Mouse (Mus musculus) liver, embryonic 12.5 days (tissue): ENCODE measurements around the gene Lamc2. TPM values are rescaled to one million over a fixed set of nuclear protein-coding genes. Genes with fewer than 3 reads are reported as not detected.

Source experiments
- ATAC-seq: fragments of 200-750 bp; cut with Nextera tagmentation; 2 replicates; pipeline ENCODE4 v1.8.0; 2017; ENCODE audit warnings: moderate number of reproducible peaks, mild to moderate bottlenecking, moderate library complexity
- H3K27ac ChIP-seq: fragments of 300-500 bp; sonication (generic); 2 replicates; pipeline ENCODE4 v1.5.1; 2016; ENCODE audit warnings: mild to moderate bottlenecking
- H3K27me3 ChIP-seq: fragments of 300-500 bp; sonication (generic); replicated peaks from 2 replicates; pipeline ENCODE4 v1.6.1; 2016; ENCODE audit warnings: mild to moderate bottlenecking, moderate library complexity
- H3K36me3 ChIP-seq: fragments of 300-500 bp; sonication (generic); 2 replicates; pipeline ENCODE4 v1.6.1; 2016; ENCODE audit warnings: mild to moderate bottlenecking, moderate library complexity
- H3K4me1 ChIP-seq: fragments of 300-500 bp; sonication (generic); 2 replicates; pipeline ENCODE4 v1.6.1; 2016
- H3K4me2 ChIP-seq: fragments of 300-500 bp; sonication (generic); 2 replicates; pipeline ENCODE4 v1.6.1; 2016; ENCODE audit warnings: mild to moderate bottlenecking, moderate library complexity
- H3K4me3 ChIP-seq: fragments of 300-500 bp; sonication (generic); 2 replicates; pipeline ENCODE4 v1.5.1; 2016; ENCODE audit warnings: mild to moderate bottlenecking, moderate library complexity
- H3K9ac ChIP-seq: fragments of 300-500 bp; sonication (generic); 2 replicates; pipeline ENCODE4 v1.6.1; 2016; ENCODE audit warnings: mild to moderate bottlenecking, moderate library complexity
- H3K9me3 ChIP-seq: fragments of 300-500 bp; sonication (generic); replicated peaks from 2 replicates; pipeline ENCODE4 v1.6.1; 2016; ENCODE audit warnings: mild to moderate bottlenecking, moderate library complexity
- WGBS: fragments of 180-500 bp; shearing (Covaris S2); methylation state at CpG from one replicate; pipeline ENCODE4 v1.1.7; 2016; ENCODE audit not compliant: insufficient replicate concordance; 5-methylcytosine and 5-hydroxymethylcytosine counted together
- polyA plus RNA-seq: library from polyadenylated mRNA; unstranded; fragments of >200 nt; fragmentation: Nextera tagmentation; extraction: Ambion mirVana; gene quantifications from 2 replicates; pipeline ENCODE4 v1.2.1, GENCODE M21; 2016

Gene Lamc2
- 0.13 and 0.43 TPM in 2 replicates for polyA plus RNA-seq

GRCm38 (mm10) chr1:153185828-153186803, at the start of gene Lamc2:
Gene Lamc2 (minus strand): TSS chr1:153186447.
- peak within 1 kb of the TSS; percentile 59 for H3K4me2 ChIP-seq
- H3K4me3 ChIP-seq, result peak within 1 kb of the TSS; percentile 40
- no peaks in the 10 kb centered on the region for H3K9me3 ChIP-seq
- ATAC-seq, result no peak
- WGBS, result 4% methylated on average over 46 of the region's 46 CpGs
- H3K4me1 ChIP-seq, result 0 out of 2 replicates have a peak, but pooled peaks cover 3% of the 10 kb centered on the region
- H3K9ac ChIP-seq, result no peak within 1 kb of the TSS
- H3K27ac ChIP-seq, result no peak within 1 kb of the TSS
- no peaks in the 10 kb centered on the region for H3K36me3 ChIP-seq
- peaks cover 60% of the 10 kb centered on the region for H3K27me3 ChIP-seq

- peaks cover 46% of the 10 kb centered on the region for H3K36me3 ChIP-seq
- no peak overlapping the region for H3K4me3 ChIP-seq
- no peak for ATAC-seq
- WGBS, result 75% methylated on average over 4 of the region's 4 CpGs
- H3K4me1 ChIP-seq, result no peaks in the 10 kb centered on the region
- no peak overlapping the region for H3K9ac ChIP-seq
- no peak overlapping the region for H3K27ac ChIP-seq
- no peaks in the 10 kb centered on the region for H3K27me3 ChIP-seq
- H3K4me2 ChIP-seq, result no peak overlapping the region
- no peaks in the 10 kb centered on the region for H3K9me3 ChIP-seq
These were observed 49.3 kb upstream of the Lamc2 start for GRCm38 (mm10) chr1:153235576-153235975.

- Histone ChIP-seq H3K9ac (no peak overlapping the region), H3K36me3 (peaks cover 61% of the 10 kb centered on the region), H3K9me3 (no peaks in the 10 kb centered on the region), H3K4me3 (no peak overlapping the region), H3K4me1 (no peaks in the 10 kb centered on the region), H3K27ac (no peak overlapping the region), H3K27me3 (no peaks in the 10 kb centered on the region), H3K4me2 (no peak overlapping the region)
- 82% methylated on average over 9 of the region's 9 CpGs for WGBS
- ATAC-seq, result no peak
These were observed 45.4 kb upstream of the Lamc2 start for GRCm38 (mm10) chr1:153231681-153232080.

- Histone ChIP-seq H3K4me1 (no peaks in the 10 kb centered on the region), H3K36me3 (peaks cover 63% of the 10 kb centered on the region), H3K4me3 (no peak overlapping the region), H3K9ac (no peak overlapping the region), H3K4me2 (no peak overlapping the region), H3K27me3 (no peaks in the 10 kb centered on the region), H3K27ac (no peak overlapping the region), H3K9me3 (no peaks in the 10 kb centered on the region)
- WGBS, result 69% methylated on average over 4 of the region's 4 CpGs
- ATAC-seq, result no peak
These were observed 41.7 kb upstream of the Lamc2 start for GRCm38 (mm10) chr1:153227916-153228315.

DNA sequence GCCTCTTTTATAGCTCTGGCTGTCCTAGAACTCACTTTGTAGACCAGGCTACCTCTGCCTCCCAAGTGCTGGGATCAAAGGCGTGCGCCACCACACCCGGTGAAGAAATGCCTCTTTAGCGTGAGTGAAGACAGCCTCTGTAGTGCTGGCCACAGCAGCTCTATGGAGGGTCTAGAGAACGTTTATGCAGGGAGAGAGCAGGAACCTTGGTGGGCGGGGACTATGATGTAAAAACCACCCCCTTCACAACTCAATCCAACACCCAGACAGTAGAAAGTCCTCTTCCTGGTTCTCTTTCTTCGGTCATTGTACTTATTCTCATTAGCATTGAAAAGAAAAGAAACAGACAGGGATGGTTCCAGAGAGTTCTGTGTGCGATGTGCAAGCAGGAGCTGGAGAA, 40.8 kb upstream of the Lamc2 start:
- 76% methylated on average over 8 of the region's 8 CpGs for WGBS
- H3K4me3 ChIP-seq, result no peak overlapping the region
- H3K9me3 ChIP-seq, result no peaks in the 10 kb centered on the region
- no peaks in the 10 kb centered on the region for H3K4me1 ChIP-seq
- H3K27ac ChIP-seq, result no peak overlapping the region
- H3K9ac ChIP-seq, result no peak overlapping the region
- H3K4me2 ChIP-seq, result no peak overlapping the region
- no peaks in the 10 kb centered on the region for H3K27me3 ChIP-seq
- H3K36me3 ChIP-seq, result peaks cover 62% of the 10 kb centered on the region
- ATAC-seq, result no peak

DNA sequence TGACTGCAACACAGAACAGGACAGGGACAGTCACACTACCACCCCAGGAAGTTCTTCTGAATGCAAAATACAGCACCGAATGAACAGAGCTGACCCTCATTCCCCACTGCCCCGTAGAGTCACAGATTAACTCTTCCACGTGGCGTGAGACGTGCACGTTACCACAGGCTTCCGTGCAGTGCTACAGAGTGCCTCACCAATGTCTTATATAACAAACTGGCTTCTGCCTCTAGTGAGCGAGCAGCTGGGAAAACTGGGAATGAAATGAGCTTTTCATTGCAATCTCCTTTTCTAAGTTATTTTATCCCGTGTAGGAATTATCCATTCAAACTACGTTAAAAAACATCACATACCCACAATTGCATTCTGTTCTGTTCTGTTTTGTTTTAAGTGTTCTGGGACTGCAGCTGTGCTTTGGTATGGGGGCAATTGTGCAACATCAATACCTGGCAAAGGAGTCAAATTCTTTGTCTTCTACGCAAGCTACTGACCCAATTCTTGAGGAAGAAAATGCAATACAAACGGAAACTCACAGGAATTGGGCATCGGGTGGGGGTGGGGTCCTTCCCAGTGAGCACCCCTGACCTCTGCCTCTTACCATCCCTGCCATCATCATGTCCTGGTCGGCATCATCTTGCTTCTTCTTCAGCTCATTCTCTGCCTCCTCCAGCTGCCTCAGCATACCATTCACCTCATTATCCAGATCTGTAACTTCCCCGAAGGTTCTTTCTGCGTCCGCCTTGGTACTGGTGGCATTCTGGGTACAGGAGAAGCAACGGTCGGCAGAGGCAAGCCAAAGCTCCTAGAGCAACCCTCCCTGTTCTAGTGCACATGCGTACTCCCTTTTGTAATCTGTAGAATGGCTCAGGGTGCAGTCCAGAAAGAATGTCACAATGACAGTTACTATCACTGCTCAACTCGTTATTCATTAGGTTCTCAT, 39.8 kb upstream of the Lamc2 start:
- no peaks in the 10 kb centered on the region for H3K9me3 ChIP-seq
- H3K27me3 ChIP-seq, result no peaks in the 10 kb centered on the region
- H3K9ac ChIP-seq, result no peak overlapping the region
- WGBS, result 81% methylated on average over 21 of the region's 21 CpGs
- no peak overlapping the region for H3K4me3 ChIP-seq
- no peak for ATAC-seq
- no peak overlapping the region for H3K27ac ChIP-seq
- no peak overlapping the region for H3K4me2 ChIP-seq
- H3K4me1 ChIP-seq, result no peaks in the 10 kb centered on the region
- peaks cover 67% of the 10 kb centered on the region for H3K36me3 ChIP-seq

DNA sequence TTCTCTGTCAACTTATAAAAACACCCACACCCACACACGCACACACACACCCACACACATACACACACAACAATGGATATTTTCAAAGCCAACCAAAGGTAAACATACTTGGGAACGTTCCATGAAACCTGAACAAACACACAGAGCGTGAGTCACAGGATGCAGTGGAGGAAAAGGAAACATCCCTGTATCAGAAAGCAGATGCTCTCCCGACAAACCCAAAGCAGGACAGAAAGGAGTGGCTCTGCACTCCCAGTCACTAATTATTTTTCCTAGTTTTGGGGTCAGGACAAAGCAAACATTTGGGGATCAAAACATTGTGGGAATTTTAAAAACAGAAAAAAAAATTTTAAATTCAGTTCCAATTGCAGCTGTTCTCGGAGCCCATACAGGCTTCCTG, 38.1 kb upstream of the Lamc2 start:
- no peaks in the 10 kb centered on the region for H3K9me3 ChIP-seq
- H3K4me3 ChIP-seq, result no peak overlapping the region
- no peaks in the 10 kb centered on the region for H3K27me3 ChIP-seq
- no peak overlapping the region for H3K27ac ChIP-seq
- ATAC-seq, result no peak
- WGBS, result 69% methylated on average over 5 of the region's 5 CpGs
- no peak overlapping the region for H3K9ac ChIP-seq
- peaks cover 64% of the 10 kb centered on the region for H3K36me3 ChIP-seq
- no peak overlapping the region for H3K4me2 ChIP-seq
- no peaks in the 10 kb centered on the region for H3K4me1 ChIP-seq

- H3K9me3 ChIP-seq, result no peaks in the 10 kb centered on the region
- ATAC-seq, result no peak
- H3K4me2 ChIP-seq, result no peak overlapping the region
- H3K4me1 ChIP-seq, result no peaks in the 10 kb centered on the region
- H3K36me3 ChIP-seq, result peaks cover 32% of the 10 kb centered on the region
- no peak overlapping the region for H3K9ac ChIP-seq
- no peaks in the 10 kb centered on the region for H3K27me3 ChIP-seq
- no peak overlapping the region for H3K4me3 ChIP-seq
- 73% methylated on average over 9 of the region's 9 CpGs for WGBS
- no peak overlapping the region for H3K27ac ChIP-seq
These were observed 33.1 kb upstream of the Lamc2 start for GRCm38 (mm10) chr1:153219376-153219775.

DNA sequence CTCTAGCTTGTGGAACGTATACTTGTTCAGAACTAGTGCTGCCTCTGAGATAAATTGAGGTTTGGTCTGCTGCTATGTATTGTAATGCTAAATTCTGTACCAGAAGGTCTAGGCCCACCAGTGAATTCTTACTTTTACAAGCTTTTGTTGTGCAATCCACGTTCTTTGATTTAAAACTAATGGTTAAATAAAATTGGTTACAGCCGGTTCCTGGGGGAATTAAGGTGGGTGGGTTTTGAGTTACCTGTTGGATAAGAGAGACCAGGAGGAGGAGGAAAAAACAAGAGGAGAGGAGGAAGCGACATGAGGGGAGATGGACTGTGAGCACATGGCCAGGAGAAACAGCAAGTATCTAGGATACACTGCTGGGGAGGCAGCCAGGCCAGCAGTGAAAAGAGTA, 30.3 kb upstream of the Lamc2 start:
- H3K4me1 ChIP-seq, result no peaks in the 10 kb centered on the region
- H3K36me3 ChIP-seq, result peaks cover 18% of the 10 kb centered on the region
- H3K4me3 ChIP-seq, result no peak overlapping the region
- H3K27me3 ChIP-seq, result no peaks in the 10 kb centered on the region
- no peaks in the 10 kb centered on the region for H3K9me3 ChIP-seq
- 75% methylated on average over 4 of the region's 4 CpGs for WGBS
- H3K9ac ChIP-seq, result no peak overlapping the region
- no peak for ATAC-seq
- H3K4me2 ChIP-seq, result no peak overlapping the region
- H3K27ac ChIP-seq, result no peak overlapping the region

GRCm38 (mm10) chr1:153215676-153216075, 29.4 kb upstream of the Lamc2 start:
- Histone ChIP-seq H3K4me2 (no peak overlapping the region), H3K9me3 (no peaks in the 10 kb centered on the region), H3K4me1 (no peaks in the 10 kb centered on the region), H3K36me3 (peaks cover 9% of the 10 kb centered on the region), H3K27ac (no peak overlapping the region), H3K4me3 (no peak overlapping the region), H3K27me3 (no peaks in the 10 kb centered on the region), H3K9ac (no peak overlapping the region)
- no peak for ATAC-seq
- 55% methylated on average over 5 of the region's 5 CpGs for WGBS

DNA sequence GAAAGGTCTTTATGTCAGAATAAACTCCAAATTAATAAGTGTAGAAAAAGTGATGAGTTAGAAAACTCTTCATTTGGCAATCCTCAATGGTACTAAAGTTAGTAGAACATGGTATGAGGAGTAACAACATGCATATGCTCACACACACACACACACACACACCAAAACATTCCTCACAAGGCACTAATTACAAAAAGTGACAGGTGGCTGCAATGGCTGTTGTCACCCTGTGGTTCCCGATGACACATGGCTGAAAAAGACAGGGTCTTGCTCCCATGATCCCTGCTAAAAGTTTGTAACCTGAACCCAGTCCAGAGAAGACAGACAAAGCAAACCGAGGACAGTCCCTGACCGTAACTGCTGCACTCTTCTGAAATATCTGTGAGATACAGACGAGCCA, 24.7 kb upstream of the Lamc2 start:
- 41% methylated on average over 4 of the region's 4 CpGs for WGBS

GRCm38 (mm10) chr1:153210198-153210597, 24.0 kb upstream of the Lamc2 start:
- no peak overlapping the region for H3K9ac ChIP-seq
- H3K4me3 ChIP-seq, result no peak overlapping the region

More for the DNA sequence above, 24.7 kb upstream of the Lamc2 start:
- Histone ChIP-seq H3K4me1 (no peaks in the 10 kb centered on the region), H3K9me3 (no peaks in the 10 kb centered on the region), H3K27me3 (no peaks in the 10 kb centered on the region), H3K36me3 (no peaks in the 10 kb centered on the region), H3K4me2 (no peak overlapping the region), H3K27ac (no peak overlapping the region), H3K4me3 (no peak overlapping the region), H3K9ac (no peak overlapping the region)
- no peak for ATAC-seq

More at GRCm38 (mm10) chr1:153210198-153210597, 24.0 kb upstream of the Lamc2 start:
- no peak for ATAC-seq
- no peaks in the 10 kb centered on the region for H3K27me3 ChIP-seq
- no peaks in the 10 kb centered on the region for H3K36me3 ChIP-seq
- H3K4me1 ChIP-seq, result no peaks in the 10 kb centered on the region
- WGBS, result 61% methylated on average over 2 of the region's 2 CpGs
- H3K27ac ChIP-seq, result no peak overlapping the region
- H3K4me2 ChIP-seq, result no peak overlapping the region
- H3K9me3 ChIP-seq, result no peaks in the 10 kb centered on the region
